Mouse (Mus musculus): ENCODE results near the gene Dnajb12.

Dnajb12 gene
- long read RNA-seq, experiment 1, partial matches to known transcripts: 0 of 3 reads
- long read RNA-seq, experiment 1, other reads (novel, unspliced or antisense): 1 of 3 reads
- long read RNA-seq, experiment 2, transcript Dnajb12-204 (9 exons, 3,070 nt): major isoform, 5 of 13 reads
- long read RNA-seq, experiment 2, partial matches to known transcripts: 0 of 13 reads
- long read RNA-seq, experiment 2, other reads (novel, unspliced or antisense): 5 of 13 reads

DNA sequence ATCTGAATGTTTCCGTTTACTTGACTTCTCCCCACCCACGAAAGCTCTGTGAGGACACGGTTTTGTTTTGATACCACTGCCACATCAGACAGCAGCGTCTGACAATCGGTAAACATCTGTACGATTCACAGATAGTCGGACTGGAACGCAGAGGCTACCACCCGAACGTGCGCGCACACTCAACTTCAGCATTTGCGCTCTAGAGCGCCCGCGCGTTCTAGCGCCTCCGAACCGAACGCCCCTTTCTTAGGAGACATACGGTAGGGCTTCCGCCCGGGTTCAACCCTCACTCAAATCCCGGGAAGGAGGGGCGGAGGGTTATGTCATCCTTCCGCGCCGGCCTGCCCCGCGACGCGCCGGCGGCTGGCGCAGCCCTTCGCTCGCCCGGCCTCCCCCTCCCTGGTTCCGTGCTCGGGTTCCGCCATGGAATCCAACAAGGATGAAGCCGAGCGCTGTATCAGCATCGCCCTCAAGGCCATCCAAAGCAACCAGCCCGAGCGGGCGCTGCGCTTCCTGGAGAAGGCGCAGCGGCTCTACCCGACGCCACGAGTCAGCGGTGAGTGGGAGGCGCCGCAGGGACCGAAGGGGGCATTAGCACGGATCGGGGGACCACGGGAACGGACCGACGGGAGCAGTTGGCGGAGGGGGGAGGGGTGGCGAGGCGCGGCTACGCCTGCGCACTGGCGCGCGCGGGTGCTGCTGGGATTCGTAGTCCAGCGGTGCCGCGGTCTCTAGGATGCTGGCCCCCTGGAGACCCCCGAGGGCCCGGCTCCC, at the start of gene Dnajb12:
Gene Dnajb12, plus strand, starts transcription at position 302 of the 774 bp plus-strand sequence.
- intact Hi-C loops (cut with DNase I): no loop called here

DNA sequence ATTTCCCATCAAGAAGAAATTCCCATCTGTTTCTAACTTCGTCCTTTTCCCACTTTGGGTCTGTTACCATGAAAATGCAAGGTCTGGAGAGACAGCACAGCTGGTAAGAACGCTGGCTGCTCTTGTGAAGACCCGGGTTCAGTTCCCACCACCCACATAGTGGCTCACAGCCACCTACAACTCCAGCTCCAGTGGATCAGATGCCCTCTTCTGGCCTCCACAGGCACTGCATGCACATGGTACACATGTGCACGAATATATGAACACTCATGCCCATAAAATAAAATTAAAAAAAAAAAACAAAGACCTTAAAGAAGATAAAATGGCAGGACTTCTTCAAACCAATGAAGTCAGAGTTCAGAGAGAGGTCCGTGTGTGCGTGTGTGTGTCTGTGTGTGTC, 49.5 kb upstream of the Dnajb12 start:
- intact Hi-C loops (cut with DNase I): no loop called here

- intact Hi-C loops (cut with DNase I): no loop called here
Observed at GRCm38 (mm10) chr10:59831950-59832349, 47.4 kb upstream of the Dnajb12 start.

GRCm38 (mm10) chr10:59835301-59836155, 43.8 kb upstream of the Dnajb12 start:
- intact Hi-C loops (cut with DNase I): no loop called here

GRCm38 (mm10) chr10:59837490-59837889, 41.9 kb upstream of the Dnajb12 start:
- intact Hi-C loops (cut with DNase I): no loop called here

GRCm38 (mm10) chr10:59841434-59841833, 37.9 kb upstream of the Dnajb12 start:
- intact Hi-C loops (cut with DNase I): no loop called here

DNA sequence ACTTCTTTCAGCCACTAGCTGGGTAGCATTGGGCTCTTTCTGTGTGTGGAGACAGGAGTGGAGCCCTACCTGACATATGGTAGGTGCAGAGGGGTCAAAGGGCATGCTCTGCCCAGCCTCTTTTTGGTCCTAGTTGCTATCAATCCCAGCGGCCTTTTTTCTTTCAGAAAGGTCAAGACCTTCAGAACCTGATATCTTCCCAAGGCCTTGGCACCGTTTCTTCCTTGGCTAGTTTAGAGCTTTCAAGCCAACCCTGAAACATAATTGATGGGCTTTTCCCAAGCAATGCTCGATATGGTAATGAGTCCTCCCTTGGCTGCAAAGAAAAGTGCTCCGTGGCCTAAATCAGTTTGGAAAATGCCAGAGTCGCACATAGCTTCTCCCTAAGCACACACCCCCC, 36.2 kb upstream of the Dnajb12 start:
- intact Hi-C loops (cut with DNase I): no loop called here

DNA sequence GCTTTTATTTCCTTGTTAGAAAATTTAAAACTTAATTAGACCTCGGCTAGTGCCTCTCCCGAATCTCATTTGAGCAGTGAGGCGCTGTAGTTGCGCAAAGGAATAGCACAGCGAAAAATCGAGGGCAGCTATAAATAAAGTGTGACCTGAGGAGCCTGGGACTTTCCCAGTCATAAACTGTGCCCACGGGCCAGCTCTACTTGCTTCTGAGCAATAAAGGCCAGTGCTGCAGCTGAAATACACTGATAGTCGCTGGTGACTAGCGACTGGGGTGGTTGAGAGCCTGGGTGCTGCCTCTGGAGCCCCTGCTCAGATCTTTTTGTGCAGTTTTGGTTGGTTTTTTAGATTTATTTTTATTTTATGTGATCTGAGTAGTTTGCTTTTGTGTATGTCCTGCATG, 34.7 kb upstream of the Dnajb12 start:
- intact Hi-C loops (cut with DNase I): no loop called here

DNA sequence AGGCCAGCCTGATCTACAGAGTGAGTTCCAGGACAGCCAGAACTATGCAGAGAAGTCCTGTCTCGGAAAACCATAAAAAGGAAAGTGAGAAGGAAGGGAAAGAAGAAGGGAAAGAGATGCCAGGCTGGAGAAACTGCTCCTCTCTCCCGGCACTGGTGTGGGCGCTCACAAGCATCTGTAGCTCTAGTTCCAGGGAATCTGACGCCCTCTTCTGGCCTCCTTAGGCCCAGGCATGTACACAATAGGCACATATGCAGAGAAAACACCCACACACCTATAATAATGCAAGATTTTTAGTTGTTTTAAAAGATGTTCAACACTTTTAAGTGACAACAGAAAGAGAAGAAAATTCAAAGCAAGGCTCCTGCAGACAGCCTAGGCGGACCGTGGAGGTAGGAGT, 32.9 kb upstream of the Dnajb12 start:
- intact Hi-C loops (cut with DNase I): no loop called here

GRCm38 (mm10) chr10:59848079-59848877, 31.1 kb upstream of the Dnajb12 start:
- intact Hi-C loops (cut with DNase I): no loop called here

DNA sequence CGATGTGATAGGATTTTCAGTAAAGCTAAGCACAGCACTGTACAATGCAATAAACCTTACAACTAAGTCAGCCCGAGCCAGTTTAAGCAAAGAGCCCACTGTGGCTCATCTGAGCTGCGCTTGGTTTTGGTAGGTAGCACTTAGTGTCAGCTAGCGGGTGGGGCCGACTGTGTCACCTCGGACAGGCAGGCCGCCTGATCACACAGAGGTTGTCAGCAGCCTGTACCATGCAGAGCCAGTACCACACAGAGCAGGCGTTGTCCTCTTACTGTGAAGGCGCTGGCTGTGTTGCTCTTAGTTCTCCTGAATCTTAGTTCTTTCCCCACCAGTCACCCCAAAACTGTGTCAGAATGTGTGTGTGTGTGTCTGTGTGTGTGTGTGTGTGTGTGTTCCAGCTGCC, 30.4 kb upstream of the Dnajb12 start:
- intact Hi-C loops (cut with DNase I): no loop called here

DNA sequence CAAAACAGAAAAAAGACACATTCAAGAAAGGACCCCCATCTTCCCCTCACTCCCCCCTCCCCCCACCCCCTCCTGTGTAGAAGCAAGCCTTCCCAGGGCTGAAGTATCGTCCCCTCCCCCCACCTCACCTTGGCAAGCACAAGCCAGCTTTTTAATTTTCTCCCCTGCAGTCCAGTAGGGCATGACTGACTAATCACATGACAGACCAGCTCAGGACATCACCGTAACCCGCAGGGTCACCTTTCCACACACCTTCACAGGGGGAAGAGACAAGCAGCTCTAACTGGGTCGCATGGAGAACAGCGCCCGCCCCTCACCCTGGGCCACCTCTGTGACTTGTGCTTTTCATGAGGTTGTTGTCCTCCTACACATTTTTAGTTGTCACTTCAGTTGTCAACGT, 30.0 kb upstream of the Dnajb12 start:
- intact Hi-C loops (cut with DNase I): no loop called here

GRCm38 (mm10) chr10:59857157-59857556, 22.2 kb upstream of the Dnajb12 start:
- intact Hi-C loops (cut with DNase I): no loop called here

GRCm38 (mm10) chr10:59860684-59861083, 18.7 kb upstream of the Dnajb12 start:
- intact Hi-C loops (cut with DNase I): loop anchor here (5.0 to 10.0 kb wide), 3 partner anchors 156 to 408 kb away; partner anchors contain the start of gene Micu1

DNA sequence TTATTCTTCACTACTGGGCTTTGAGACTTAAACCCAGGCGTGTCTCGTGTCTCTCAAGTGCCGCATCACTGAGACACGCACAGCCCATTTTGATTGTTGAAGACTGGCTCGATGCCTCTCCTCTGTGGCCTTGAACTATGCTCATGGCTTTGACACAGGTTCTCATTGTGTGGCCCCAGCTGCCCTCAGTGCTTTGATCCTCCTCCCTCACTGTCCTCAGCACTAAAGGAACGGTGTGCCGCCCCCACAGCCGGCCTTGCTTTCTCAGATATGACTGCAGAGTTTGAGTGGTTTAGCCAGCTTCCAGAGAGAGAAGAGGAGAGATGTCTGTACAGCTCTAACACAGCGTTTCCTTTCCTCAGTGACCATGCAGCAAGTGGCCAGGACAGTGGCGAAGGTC, 18.2 kb upstream of the Dnajb12 start:
- intact Hi-C loops (cut with DNase I): loop anchor here (5.0 to 10.0 kb wide), 3 partner anchors 156 to 409 kb away; partner anchors contain the start of gene Micu1

- intact Hi-C loops (cut with DNase I): loop anchor here (5.0 to 10.0 kb wide), 3 partner anchors 158 to 411 kb away; partner anchors contain the start of gene Micu1
Observed at GRCm38 (mm10) chr10:59862816-59863440, 16.4 kb upstream of the Dnajb12 start.

DNA sequence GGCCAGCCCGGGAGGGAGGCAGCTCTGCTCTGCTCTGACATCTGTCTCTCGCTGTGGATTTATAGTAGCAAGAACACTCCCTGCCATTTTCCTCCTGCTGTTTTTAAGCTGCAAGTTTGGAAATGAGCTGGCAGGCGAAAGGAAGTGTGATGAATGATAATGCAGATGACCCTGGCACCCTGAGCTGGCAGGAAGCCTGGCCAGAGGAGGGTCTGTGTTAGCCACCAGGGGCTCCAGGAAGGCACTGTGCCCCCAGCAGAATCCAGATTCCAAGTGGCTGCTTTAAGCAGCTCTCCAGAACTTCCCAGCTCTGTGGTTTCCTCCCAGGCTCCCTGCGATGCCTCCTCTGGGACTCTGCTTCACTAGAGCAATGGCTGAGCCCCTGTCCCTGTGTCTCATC, 15.7 kb upstream of the Dnajb12 start:
- intact Hi-C loops (cut with DNase I): loop anchor here (5.0 to 10.0 kb wide), 3 partner anchors 159 to 411 kb away; partner anchors contain the start of gene Micu1

- intact Hi-C loops (cut with DNase I): loop anchor here (5.0 to 10.0 kb wide), 3 partner anchors 160 to 412 kb away; partner anchors contain the start of gene Micu1
Observed at GRCm38 (mm10) chr10:59864232-59864875, 15.0 kb upstream of the Dnajb12 start.

DNA sequence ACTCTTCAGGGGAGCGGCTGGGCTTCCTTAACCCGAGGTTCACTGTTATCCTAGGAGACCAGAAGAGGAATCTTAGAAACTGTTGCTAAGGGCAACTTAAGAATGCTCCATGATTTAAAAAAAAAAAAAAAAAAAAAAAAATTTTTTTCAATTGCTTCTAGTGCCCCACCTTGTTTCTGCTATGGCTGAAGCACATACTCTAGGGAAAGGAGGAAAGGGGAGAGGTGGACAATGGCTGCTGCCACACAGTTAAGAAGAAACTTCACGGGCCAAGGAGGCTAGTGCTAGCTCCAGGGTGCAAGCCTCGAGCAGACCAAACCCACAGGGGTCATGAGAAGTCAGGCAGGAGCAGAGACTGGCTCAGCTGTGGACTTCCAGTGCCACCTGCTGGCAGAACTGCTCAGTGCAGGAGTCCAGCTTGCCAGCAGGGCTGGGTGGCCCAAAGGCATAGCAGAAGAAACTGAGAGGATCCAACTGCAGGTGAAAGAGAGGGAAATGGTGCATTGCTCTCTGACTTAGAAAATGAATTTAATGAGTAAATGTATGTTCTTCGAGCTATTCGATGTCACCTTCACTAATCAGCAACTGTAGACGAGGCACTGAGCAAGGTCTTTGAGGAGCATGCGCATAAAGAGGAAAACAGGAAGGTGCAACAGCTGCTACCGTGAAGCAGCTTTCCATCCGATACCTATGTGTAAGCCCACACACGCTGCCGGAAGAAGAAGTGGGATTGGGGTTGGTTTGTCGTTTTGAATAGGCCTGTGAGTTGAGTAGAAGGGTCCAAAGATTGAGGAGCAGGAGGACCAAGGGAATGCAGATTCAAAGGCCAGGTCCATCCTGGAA, 14.3 kb upstream of the Dnajb12 start:
- intact Hi-C loops (cut with DNase I): loop anchor here (5.0 to 10.0 kb wide), 5 partner anchors 160 to 558 kb away; partner anchors contain the start of gene Micu1

Measured in adrenal gland (tissue).